Mouse (Mus musculus): Measurements from ENCODE around the gene Bpifb6. TPM values are rescaled to one million over a fixed set of nuclear protein-coding genes. Genes with fewer than 3 reads are reported as not detected.

Bpifb6 gene
- total RNA-seq, 2 experiments from 2014 or later = not detected

DNA sequence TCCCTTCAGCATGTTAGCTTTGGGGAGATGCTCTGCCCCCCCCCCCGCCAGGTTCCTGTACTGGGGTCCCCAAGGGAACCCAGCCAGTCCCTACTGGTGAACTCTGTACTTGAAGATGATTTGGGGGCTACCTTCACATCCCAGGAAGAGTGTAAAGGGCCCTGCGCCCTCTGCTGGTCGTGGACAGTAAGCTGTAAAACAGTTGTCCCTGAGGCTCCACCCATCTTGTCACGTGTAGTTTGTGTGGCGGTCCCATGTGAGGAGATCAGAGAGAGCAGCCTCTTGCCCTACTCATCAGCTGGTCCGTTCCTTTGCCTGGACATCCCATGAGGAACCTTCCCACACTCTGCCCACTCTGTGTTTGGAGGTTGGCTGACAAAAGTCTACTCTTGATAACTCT is 53.6 kb downstream of the Bpifb6 start:
- peak; percentile 8 to 38 for DNase-seq
- intact Hi-C loops (cut with DNase I) = no loop called here

Other genes with a start within 250 kb of the Bpifb6 start
- not detected for gene Dnmt3c, start 203.7 kb upstream of the Bpifb6 start, total RNA-seq (2021)
- 100 to 1,000 TPM; 108 to 124 TPM for gene Mapre1, start 159.1 kb upstream of the Bpifb6 start, total RNA-seq (2021)
- gene Efcab8, start 120.5 kb upstream of the Bpifb6 start, total RNA-seq (2021) = not detected
- not detected for gene Sun5, start 29.3 kb upstream of the Bpifb6 start, total RNA-seq (2021)
- gene Bpifb2, start 25.3 kb upstream of the Bpifb6 start, total RNA-seq (2021) = not detected
- gene Bpifb3, start 17.8 kb downstream of the Bpifb6 start, total RNA-seq (2021) = not detected
- not detected for gene Bpifb4, start 37.8 kb downstream of the Bpifb6 start, total RNA-seq (2021)
- not detected for gene Bpifa6, start 74.6 kb downstream of the Bpifb6 start, total RNA-seq (2021)
- gene Bpifa2, start 107.9 kb downstream of the Bpifb6 start, total RNA-seq (2021) = under 1 TPM in 1 of 2 experiments, not detected in 1; 0.36 TPM
- not detected for gene Bpifa3, start 229.9 kb downstream of the Bpifb6 start, total RNA-seq (2021)
- gene Bpifa1, start 242.5 kb downstream of the Bpifb6 start, total RNA-seq (2021) = under 1 TPM in 1 of 2 experiments, not detected in 1; 0.24 TPM

Measured in heart, postnatal 10 days (tissue).